Mouse (Mus musculus): ENCODE measurements around the gene Dapp1.

DNA sequence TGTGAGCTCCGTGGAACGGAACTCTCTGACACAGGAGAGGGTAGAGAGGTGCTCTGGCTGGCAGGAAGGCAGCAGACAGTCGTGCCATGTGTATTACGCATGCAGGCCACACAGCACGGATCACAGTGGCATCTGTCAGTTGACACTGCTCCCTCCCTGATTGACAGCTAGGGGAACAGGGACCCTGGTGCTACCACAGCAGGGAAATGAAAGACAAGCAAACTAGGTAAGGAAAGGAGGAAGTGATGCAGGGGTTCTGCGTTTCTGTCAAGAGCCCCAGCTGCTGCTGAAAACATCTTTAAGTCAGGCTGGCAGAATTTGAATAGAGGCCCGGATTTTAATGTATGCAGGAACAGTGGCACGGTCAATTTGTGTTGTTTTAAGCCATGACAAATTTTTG lies 17.8 kb downstream of the Dapp1 start:
- TF ChIP-seq CTCF (IDR thresholded peaks at IDR 0.05) = no peak
- no peak for TF ChIP-seq POLR2A (IDR thresholded peaks at IDR 0.05; ENCODE audit: insufficient read depth, low read depth, low read length)
- no peak for TF ChIP-seq EP300 (IDR thresholded peaks at IDR 0.05; ENCODE audit: insufficient read depth, low read depth, low read length)
